Mouse (Mus musculus) embryonic fibroblast, embryonic 13.5 days (primary cell): ENCODE measurements around the gene Acy3.

ENCODE experiments used
- CTCF ChIP-seq: IDR thresholded peaks from 2 replicates; pipeline ENCODE4 v1.5.1; 2011; ENCODE audit warnings: mild to moderate bottlenecking, control low read depth, low read length, moderate library complexity, borderline replicate concordance; ENCODE audit not compliant: insufficient read depth
- POLR2A ChIP-seq: IDR thresholded peaks from 2 replicates; pipeline ENCODE4 v1.6.1; 2011; ENCODE audit warnings: low read depth, mild to moderate bottlenecking, control low read depth, low read length, moderate library complexity

- TF ChIP-seq CTCF: no peak
- no peak for TF ChIP-seq POLR2A
These were observed 19.6 kb downstream of the Acy3 start for GRCm38 (mm10) chr19:4005971-4006370.
